Mouse (Mus musculus) kidney, postnatal 36 days (tissue): ENCODE results near the gene Mrps7.
A peak's percentile ranks its signal among the peaks of the same experiment; 100 is the strongest.
"Not testable (repeated sequence)": the region's sequence is repeated elsewhere in the genome, so short reads cannot be mapped to it uniquely, and the experiment has no call there.

Source experiments
- DNase-seq, 2 experiments: peaks; one replicate each; pipeline ENCODE4 v3.0.0; 2021 to 2022; ENCODE audit warnings: mixed read lengths in 2 of 2

Gene Mrps7

GRCm38 (mm10) chr11:115629734-115630531, 26.2 kb downstream of the Mrps7 start:
- no peak for DNase-seq

GRCm38 (mm10) chr11:115630532-115631504, 27.1 kb downstream of the Mrps7 start:
- peak; percentile 43 to 51 for DNase-seq

GRCm38 (mm10) chr11:115631505-115631890, 27.8 kb downstream of the Mrps7 start:
- DNase-seq, result peak; percentile 68 to 78

GRCm38 (mm10) chr11:115632247-115632646, 28.5 kb downstream of the Mrps7 start:
- DNase-seq, result no peak

GRCm38 (mm10) chr11:115632862-115633261, 29.1 kb downstream of the Mrps7 start:
- no peak for DNase-seq

- no peak for DNase-seq
Measured at GRCm38 (mm10) chr11:115634109-115634508, 30.4 kb downstream of the Mrps7 start.

GRCm38 (mm10) chr11:115635041-115635440, 31.3 kb downstream of the Mrps7 start:
- no peak for DNase-seq

- DNase-seq, result no peak
Measured at GRCm38 (mm10) chr11:115635484-115635883, 31.8 kb downstream of the Mrps7 start.

- DNase-seq, result no peak
Measured at GRCm38 (mm10) chr11:115636960-115637359, 33.2 kb downstream of the Mrps7 start.

- DNase-seq, result no peak
Measured at GRCm38 (mm10) chr11:115638498-115639409, 35.0 kb downstream of the Mrps7 start.

GRCm38 (mm10) chr11:115639540-115639939, 35.8 kb downstream of the Mrps7 start:
- DNase-seq, result no peak

- DNase-seq, result no peak
Measured at GRCm38 (mm10) chr11:115640311-115640828, 36.6 kb downstream of the Mrps7 start.

- DNase-seq, result no peak
Measured at GRCm38 (mm10) chr11:115640978-115641663, 37.4 kb downstream of the Mrps7 start.

- DNase-seq, result no peak
Measured at GRCm38 (mm10) chr11:115641664-115642036, 37.9 kb downstream of the Mrps7 start.

GRCm38 (mm10) chr11:115642705-115643104, 39.0 kb downstream of the Mrps7 start:
- no peak for DNase-seq

- no peak for DNase-seq
Measured at GRCm38 (mm10) chr11:115643265-115643664, 39.5 kb downstream of the Mrps7 start.

GRCm38 (mm10) chr11:115644308-115644707, 40.6 kb downstream of the Mrps7 start:
- DNase-seq, result no peak

GRCm38 (mm10) chr11:115645498-115645897, 41.8 kb downstream of the Mrps7 start:
- not testable (repeated sequence) for DNase-seq

GRCm38 (mm10) chr11:115646439-115646838, 42.7 kb downstream of the Mrps7 start:
- DNase-seq, result no peak

- peak; percentile 68 to 74 for DNase-seq
Measured at GRCm38 (mm10) chr11:115647459-115647858, 43.7 kb downstream of the Mrps7 start.

- peak; percentile 32 to 37 for DNase-seq
Measured at GRCm38 (mm10) chr11:115649706-115650105, 46.0 kb downstream of the Mrps7 start.

- peak in 1 of 2 experiments; percentile 45 for DNase-seq
Measured at GRCm38 (mm10) chr11:115651680-115652079, 48.0 kb downstream of the Mrps7 start.
